Mouse (Mus musculus): ENCODE data around the gene Dab1. TPM values are rescaled to one million over a fixed set of nuclear protein-coding genes. Genes with fewer than 3 reads are reported as not detected.

Gene Dab1
- total and polyA plus RNA-seq, 3 experiments = not detected

GRCm38 (mm10) chr4:103737185-103737584 lies 118.0 kb downstream of the Dab1 start:
- TF ChIP-seq UBTF (IDR thresholded peaks at IDR 0.05; ENCODE audit: borderline replicate concordance, insufficient read depth, low read depth, low read length) (no peak), SMC3 (IDR thresholded peaks at IDR 0.05; ENCODE audit: low read depth, low read length) (no peak), CHD1 (IDR thresholded peaks at IDR 0.05; ENCODE audit: low read depth, low read length) (no peak), JUND (IDR thresholded peaks at IDR 0.05; ENCODE audit: low read depth, low read length) (no peak), KAT2A (conservative IDR thresholded peaks at IDR 0.05; ENCODE audit: low read depth, low read length) (no peak), MYC (IDR thresholded peaks at IDR 0.05; ENCODE audit: low read depth, low read length) (no peak), NELFE (IDR thresholded peaks at IDR 0.05; ENCODE audit: low read depth, low read length) (no peak), RAD21 (IDR thresholded peaks at IDR 0.05; ENCODE audit: low read depth, low read length) (no peak), RCOR1 (IDR thresholded peaks at IDR 0.05; ENCODE audit: low read depth, low read length) (no peak), USF1 (IDR thresholded peaks at IDR 0.05; ENCODE audit: low read depth, low read length) (no peak), CHD2 (IDR thresholded peaks at IDR 0.05; ENCODE audit: low read length) (no peak)
- H3K79me2 ChIP-seq (ENCODE audit: control insufficient read depth, insufficient read depth, low read length, poor library complexity) = no peaks in the 10 kb centered on the region
- no peak overlapping the region for H3K9ac ChIP-seq (ENCODE audit: control insufficient read depth, low read depth, low read length, poor library complexity, severe bottlenecking)
- H3K4me3 ChIP-seq (ENCODE audit: control insufficient read depth in 1 of 2, insufficient read depth in 1 of 2, low read depth in 2 of 2, low read length in 2 of 2) = no peak overlapping the region
- DNase-seq (ENCODE audit: low read depth, low spot score) = no peak
- no peaks in the 10 kb centered on the region for H3K4me1 ChIP-seq (ENCODE audit: control insufficient read depth in 1 of 2, insufficient read depth in 2 of 2, low read length in 2 of 2)
- H3K9me3 ChIP-seq (replicated peaks; ENCODE audit: insufficient read depth, low read length) = no peaks in the 10 kb centered on the region
- H3K27ac ChIP-seq (ENCODE audit: control insufficient read depth, low read depth, low read length) = no peak overlapping the region
- H3K36me3 ChIP-seq (ENCODE audit: control insufficient read depth in 1 of 2, insufficient read depth in 2 of 2, low read length in 2 of 2) = no peaks in the 10 kb centered on the region
- no peaks in the 10 kb centered on the region for H3K27me3 ChIP-seq (ENCODE audit: control insufficient read depth in 1 of 2, insufficient read depth in 2 of 2, low read length in 2 of 2)

DNA sequence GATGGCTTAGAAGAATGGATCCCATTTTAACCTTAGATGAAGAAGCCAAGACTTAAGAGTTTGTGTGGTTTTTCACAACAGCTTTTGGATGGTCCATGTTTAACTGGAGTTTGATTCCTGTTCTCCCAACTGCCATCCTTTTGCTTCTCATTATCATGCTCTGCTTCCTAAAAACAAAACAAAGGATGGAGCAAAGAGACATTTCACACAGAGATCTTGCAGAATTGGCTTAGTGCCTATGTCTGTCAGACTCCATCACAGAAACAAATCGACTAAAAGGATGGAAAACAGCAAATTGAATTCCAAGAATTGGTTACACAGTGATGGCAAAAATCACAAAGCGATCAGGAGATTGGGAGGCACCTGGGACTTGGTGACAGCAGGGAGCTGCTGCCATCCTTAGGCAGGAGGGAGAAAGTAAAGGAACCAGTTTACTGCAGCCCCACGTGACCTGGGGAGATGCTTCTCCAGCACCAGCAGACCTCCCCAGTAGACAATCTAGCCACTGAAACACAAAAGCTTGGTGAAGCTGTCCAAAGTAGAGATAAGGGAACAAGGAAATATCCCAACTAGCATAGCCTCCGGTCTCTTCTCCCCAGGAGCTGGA lies 132.2 kb downstream of the Dab1 start:
- Histone ChIP-seq H3K27ac (ENCODE audit: control insufficient read depth, low read depth, low read length) (no peak overlapping the region), H3K4me3 (ENCODE audit: control insufficient read depth in 1 of 2, insufficient read depth in 1 of 2, low read depth in 2 of 2, low read length in 2 of 2) (no peak overlapping the region), H3K9ac (ENCODE audit: control insufficient read depth, low read depth, low read length, poor library complexity, severe bottlenecking) (no peak overlapping the region), H3K79me2 (ENCODE audit: control insufficient read depth, insufficient read depth, low read length, poor library complexity) (no peaks in the 10 kb centered on the region), H3K9me3 (replicated peaks; ENCODE audit: insufficient read depth, low read length) (no peaks in the 10 kb centered on the region), H3K36me3 (ENCODE audit: control insufficient read depth in 1 of 2, insufficient read depth in 2 of 2, low read length in 2 of 2) (no peaks in the 10 kb centered on the region), H3K27me3 (ENCODE audit: control insufficient read depth in 1 of 2, insufficient read depth in 2 of 2, low read length in 2 of 2) (no peaks in the 10 kb centered on the region), H3K4me1 (ENCODE audit: control insufficient read depth in 1 of 2, insufficient read depth in 2 of 2, low read length in 2 of 2) (no peaks in the 10 kb centered on the region)
- DNase-seq (ENCODE audit: low read depth, low spot score) = no peak
- TF ChIP-seq BHLHE40 (IDR thresholded peaks at IDR 0.05; ENCODE audit: borderline replicate concordance, low read depth, low read length) (no peak), USF1 (IDR thresholded peaks at IDR 0.05; ENCODE audit: low read depth, low read length) (no peak), USF2 (IDR thresholded peaks at IDR 0.05; ENCODE audit: borderline replicate concordance in 1 of 2, insufficient read depth in 1 of 2, low read depth in 1 of 2, low read length in 2 of 2) (no peak), TBP (IDR thresholded peaks at IDR 0.05; ENCODE audit: low read depth, low read length) (no peak), JUND (IDR thresholded peaks at IDR 0.05; ENCODE audit: low read depth, low read length) (no peak), MYB (IDR thresholded peaks at IDR 0.05; ENCODE audit: low read depth, low read length) (no peak), E2F4 (IDR thresholded peaks at IDR 0.05; ENCODE audit: borderline replicate concordance, low read depth, low read length) (no peak), POLR2AphosphoS2 (IDR thresholded peaks at IDR 0.05; ENCODE audit: low read length) (no peak), ZKSCAN1 (IDR thresholded peaks at IDR 0.05; ENCODE audit: low read depth, low read length) (no peak), SIN3A (IDR thresholded peaks at IDR 0.05; ENCODE audit: low read length) (no peak), ELF1 (IDR thresholded peaks at IDR 0.05; ENCODE audit: low read depth, low read length) (no peak), UBTF (IDR thresholded peaks at IDR 0.05; ENCODE audit: borderline replicate concordance, insufficient read depth, low read depth, low read length) (no peak), POLR2AphosphoS5 (IDR thresholded peaks at IDR 0.05; ENCODE audit: borderline replicate concordance, low read depth, low read length) (no peak), MAFK (IDR thresholded peaks at IDR 0.05; ENCODE audit: borderline replicate concordance, low read depth, low read length) (no peak), ZNF384 (IDR thresholded peaks at IDR 0.05; ENCODE audit: low read depth, low read length) (no peak), MAZ (IDR thresholded peaks at IDR 0.05; ENCODE audit: low read depth, low read length) (no peak), MYC (IDR thresholded peaks at IDR 0.05; ENCODE audit: low read depth, low read length) (no peak)

Measured in MEL (cell line).